Mouse (Mus musculus) heart, adult 2 months (tissue): ENCODE data around the gene Lyrm9. TPM values are rescaled to one million over a fixed set of nuclear protein-coding genes. Genes with fewer than 3 reads are reported as not detected.

Experiments used
- DNase-seq, 2 experiments: peaks; one replicate each; pipeline ENCODE4 v3.0.0; 2021
- H3K27ac ChIP-seq: fragments of 200-600 bp; 2 replicates; pipeline ENCODE4 v1.8.1; 2022
- H3K27me3 ChIP-seq: fragments of 200-500 bp; 2 replicates; pipeline ENCODE4 v1.6.1; 2012; ENCODE audit warnings: mild to moderate bottlenecking, low read length, inconsistent platforms, mixed read lengths; ENCODE audit not compliant: control insufficient read depth, insufficient read depth
- H3K36me3 ChIP-seq: fragments of 200-500 bp; 2 replicates; pipeline ENCODE4 v1.6.1; 2012; ENCODE audit warnings: low read length, inconsistent platforms; ENCODE audit not compliant: control insufficient read depth, insufficient read depth
- H3K4me1 ChIP-seq: fragments of 200-500 bp; 2 replicates; pipeline ENCODE4 v1.6.1; 2011; ENCODE audit warnings: low read length; ENCODE audit not compliant: control insufficient read depth, insufficient read depth
- H3K4me3 ChIP-seq: fragments of 200-600 bp; 2 replicates; pipeline ENCODE4 v1.8.1; 2022
- H3K79me2 ChIP-seq: fragments of 200-500 bp; replicated peaks from 2 replicates; pipeline ENCODE4 v1.6.1; 2012; ENCODE audit warnings: mild to moderate bottlenecking, inconsistent platforms, low read length, moderate library complexity, mixed read lengths; ENCODE audit not compliant: control insufficient read depth, insufficient read depth
- H3K9ac ChIP-seq: fragments of 200-500 bp; 2 replicates; pipeline ENCODE4 v1.6.1; 2012; ENCODE audit warnings: low read depth, mild to moderate bottlenecking, control low read depth, inconsistent platforms, low read length, mixed read lengths
- CTCF ChIP-seq: fragments of 200-600 bp; IDR thresholded peaks from 2 replicates; pipeline ENCODE4 v1.8.1; 2022; ENCODE audit warnings: antibody characterized with exemption, mild to moderate bottlenecking, moderate library complexity
- EP300 ChIP-seq: fragments of 200-500 bp; IDR thresholded peaks from 2 replicates; pipeline ENCODE4 v1.6.1; 2011; ENCODE audit warnings: low read depth, low read length, control low read depth; ENCODE audit not compliant: insufficient read depth
- POLR2A ChIP-seq: fragments of 200-500 bp; IDR thresholded peaks from 2 replicates; pipeline ENCODE4 v1.6.1; 2011; ENCODE audit warnings: mild to moderate bottlenecking, low read depth, low read length, control low read depth; ENCODE audit not compliant: insufficient read depth
- WGBS: fragments of 180-500 bp; shearing (Covaris S2); methylation state at CpG from one replicate; pipeline ENCODE4 v1.1.7; 2018; 5-methylcytosine and 5-hydroxymethylcytosine counted together
- intact Hi-C: fragments of 180-260 bp; cut with DNase I; formaldehyde crosslinking; loops from one replicate; pipeline ENCODE4 v1.15.1; 2025
- polyA plus RNA-seq: library from polyadenylated mRNA; depleted of rRNA; stranded (reverse); fragments of >200 nt; gene quantifications from 2 replicates; pipeline ENCODE4 v1.2.3, GENCODE M21; 2012
- total RNA-seq, 2 experiments: library from RNA; stranded (reverse); gene quantifications; 2 replicates each; pipeline ENCODE4 v1.2.3; 2021

Lyrm9 gene
- total and polyA plus RNA-seq, 3 experiments, result 35.4 to 45.3 (median 37.1) TPM

DNA sequence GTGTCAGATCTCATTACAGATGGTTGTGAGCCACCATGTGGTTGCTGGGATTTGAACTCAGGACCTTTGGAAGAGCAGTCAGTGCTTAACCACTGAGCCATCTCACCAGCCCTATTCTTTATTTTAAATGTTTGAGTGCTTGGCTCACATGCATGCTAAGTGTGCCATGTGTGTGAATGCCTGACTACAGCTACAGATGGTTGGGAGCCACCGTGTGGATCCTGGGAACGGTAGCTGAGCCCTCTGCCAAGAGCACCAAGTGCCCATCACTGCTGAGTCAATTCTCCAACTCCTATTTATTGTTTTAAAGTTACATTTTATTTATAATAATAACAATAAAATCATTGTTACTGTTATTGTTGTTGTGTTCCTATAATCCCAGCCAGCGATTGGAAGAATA lies 23.5 kb downstream of the Lyrm9 start:
- TF ChIP-seq POLR2A (no peak), CTCF (no peak), EP300 (no peak)
- H3K27me3 ChIP-seq, result no peaks in the 10 kb centered on the region
- intact Hi-C loops, result no loop called here
- WGBS, result 84% methylated on average over 3 of the region's 3 CpGs
- H3K79me2 ChIP-seq, result no peaks in the 10 kb centered on the region
- H3K4me3 ChIP-seq, result no peak overlapping the region
- no peak overlapping the region for H3K27ac ChIP-seq
- no peaks in the 10 kb centered on the region for H3K4me1 ChIP-seq
- no peaks in the 10 kb centered on the region for H3K36me3 ChIP-seq
- no peak for DNase-seq
- no peak overlapping the region for H3K9ac ChIP-seq

- DNase-seq, result no peak
- no peak overlapping the region for H3K27ac ChIP-seq
- no peak for TF ChIP-seq EP300
- TF ChIP-seq CTCF, result no peak
- no peak for TF ChIP-seq POLR2A
- H3K27me3 ChIP-seq, result no peaks in the 10 kb centered on the region
- no peaks in the 10 kb centered on the region for H3K36me3 ChIP-seq
- intact Hi-C loops, result no loop called here
- H3K4me1 ChIP-seq, result no peaks in the 10 kb centered on the region; the same call in 1 of the 2 replicates
- no peak overlapping the region for H3K4me3 ChIP-seq
- no peak overlapping the region for H3K9ac ChIP-seq
- 67% methylated on average over 9 of the region's 9 CpGs for WGBS
- no peaks in the 10 kb centered on the region for H3K79me2 ChIP-seq
Observed at GRCm38 (mm10) chr11:78851216-78851870, 25.0 kb downstream of the Lyrm9 start.

- H3K79me2 ChIP-seq, result no peaks in the 10 kb centered on the region
- H3K27ac ChIP-seq, result no peak overlapping the region
- no peak overlapping the region for H3K4me3 ChIP-seq
- no peak for DNase-seq
- H3K9ac ChIP-seq, result no peak overlapping the region
- no peaks in the 10 kb centered on the region; the same call in 1 of the 2 replicates for H3K4me1 ChIP-seq
- 67% methylated on average over 6 of the region's 6 CpGs for WGBS
- TF ChIP-seq EP300, result no peak
- TF ChIP-seq CTCF, result no peak
- TF ChIP-seq POLR2A, result no peak
- no peaks in the 10 kb centered on the region for H3K27me3 ChIP-seq
- no peaks in the 10 kb centered on the region for H3K36me3 ChIP-seq
- intact Hi-C loops, result no loop called here
Observed at GRCm38 (mm10) chr11:78851871-78852265, 25.5 kb downstream of the Lyrm9 start.

DNA sequence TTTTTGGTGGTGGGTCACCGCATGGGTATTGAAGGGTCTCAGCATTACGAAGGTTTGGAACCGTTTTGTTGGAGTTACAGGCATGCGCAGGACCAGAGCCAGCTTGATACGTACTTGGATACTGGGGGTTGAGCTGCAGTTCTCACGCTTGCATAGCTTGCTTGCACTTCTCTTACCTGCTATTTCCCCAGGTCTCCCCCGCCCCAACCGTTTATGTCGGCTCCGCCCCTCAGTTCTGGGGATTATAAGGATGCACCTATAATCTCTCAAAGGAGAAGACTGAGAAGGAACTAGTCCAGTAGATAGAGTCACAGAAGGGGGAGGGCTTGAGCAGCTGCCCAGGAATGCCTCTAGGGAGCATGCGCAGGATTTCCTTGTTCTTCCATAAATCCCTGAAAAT lies 26.1 kb downstream of the Lyrm9 start:
- TF ChIP-seq CTCF, result no peak
- no peak for TF ChIP-seq POLR2A
- no peak for TF ChIP-seq EP300
- DNase-seq, result no peak
- H3K4me3 ChIP-seq, result no peak overlapping the region

GRCm38 (mm10) chr11:78856310-78856709 lies 29.9 kb downstream of the Lyrm9 start:
- H3K9ac ChIP-seq, result no peak overlapping the region
- intact Hi-C loops, result loop anchor here (1.0 to 5.0 kb wide), 3 partner anchors 67 to 356 kb away; no protein-coding TSS in a partner anchor
- 8% methylated on average over 7 of the region's 7 CpGs for WGBS
- no peaks in the 10 kb centered on the region for H3K79me2 ChIP-seq
- no peaks in the 10 kb centered on the region for H3K27me3 ChIP-seq
- no peaks in the 10 kb centered on the region; the same call in 1 of the 2 replicates for H3K4me1 ChIP-seq
- H3K27ac ChIP-seq, result no peak overlapping the region
- DNase-seq, result peak; percentile 78 to 85
- H3K36me3 ChIP-seq, result no peaks in the 10 kb centered on the region
- H3K4me3 ChIP-seq, result no peak overlapping the region
- TF ChIP-seq EP300, result peak; percentile 79; the same call in 1 of the 2 replicates
- peak; percentile 82 for TF ChIP-seq CTCF
- no peak for TF ChIP-seq POLR2A

More for the DNA sequence above, 26.1 kb downstream of the Lyrm9 start:
- Histone ChIP-seq H3K27ac (no peak overlapping the region), H3K4me1 (no peaks in the 10 kb centered on the region; the same call in 1 of the 2 replicates), H3K36me3 (no peaks in the 10 kb centered on the region), H3K27me3 (no peaks in the 10 kb centered on the region), H3K9ac (no peak overlapping the region), H3K79me2 (no peaks in the 10 kb centered on the region)
- intact Hi-C loops, result no loop called here
- 79% methylated on average over 11 of the region's 11 CpGs for WGBS

DNA sequence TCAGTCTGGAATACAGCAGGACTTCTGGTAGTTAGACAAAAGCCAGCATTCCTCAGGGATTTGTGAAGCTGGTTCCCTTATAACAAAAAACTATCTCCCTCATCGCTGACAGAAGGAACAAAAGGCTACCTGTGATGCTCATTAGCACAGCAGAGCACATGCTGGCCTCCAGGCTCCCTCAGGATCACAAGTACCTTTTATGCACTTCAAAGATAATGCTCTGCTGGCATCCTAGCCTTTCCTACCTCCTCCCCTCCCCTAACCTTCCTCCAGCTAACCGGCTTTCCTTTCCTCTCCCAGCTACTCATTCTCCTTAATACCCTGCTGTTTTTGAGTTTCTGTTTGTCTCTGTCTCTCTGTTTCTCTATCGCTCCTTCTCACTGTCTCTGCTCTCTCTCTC lies 31.2 kb downstream of the Lyrm9 start:
- DNase-seq, result no peak
- TF ChIP-seq POLR2A (no peak), CTCF (no peak), EP300 (no peak)
- Histone ChIP-seq H3K36me3 (no peaks in the 10 kb centered on the region), H3K9ac (no peak overlapping the region), H3K27ac (no peak overlapping the region), H3K79me2 (no peaks in the 10 kb centered on the region), H3K27me3 (no peaks in the 10 kb centered on the region), H3K4me3 (no peak overlapping the region), H3K4me1 (no peaks in the 10 kb centered on the region; the same call in 1 of the 2 replicates)
- 31% methylated on average over 3 of the region's 3 CpGs for WGBS
- intact Hi-C loops, result loop anchor here (5.0 kb wide), 1 partner anchor 355 kb away; no protein-coding TSS in a partner anchor
